Mouse (Mus musculus): ENCODE data around the gene Arhgef15. TPM values are rescaled to one million over a fixed set of nuclear protein-coding genes. Genes with fewer than 3 reads are reported as not detected.
"Not testable (repeated sequence)": the region's sequence is repeated elsewhere in the genome, so short reads cannot be mapped to it uniquely, and the experiment has no call there.

The Arhgef15 gene
- 10 to 100 TPM; 26.6 to 30.9 (median 30.1) TPM for total RNA-seq (2022)

GRCm38 (mm10) chr11:68957308-68957707, at the start of gene Arhgef15:
Gene Arhgef15, minus strand, starts transcription at chr11:68957480.
- no peak for DNase-seq (ENCODE audit: low spot score)

GRCm38 (mm10) chr11:69006575-69006974, 49.3 kb upstream of the Arhgef15 start:
- not testable (repeated sequence) for DNase-seq (ENCODE audit: low spot score)

GRCm38 (mm10) chr11:69005193-69005592, 47.9 kb upstream of the Arhgef15 start:
- no peak for DNase-seq (ENCODE audit: low spot score)

GRCm38 (mm10) chr11:69003592-69003991, 46.3 kb upstream of the Arhgef15 start:
- DNase-seq (ENCODE audit: low spot score): peak; percentile 15

GRCm38 (mm10) chr11:69002782-69003181, 45.5 kb upstream of the Arhgef15 start:
- not testable (repeated sequence) for DNase-seq (ENCODE audit: low spot score)

GRCm38 (mm10) chr11:68997080-68997479, 39.8 kb upstream of the Arhgef15 start:
- no peak for DNase-seq (ENCODE audit: low spot score)

- no peak for DNase-seq (ENCODE audit: low spot score)
Measured at GRCm38 (mm10) chr11:68994377-68994776, 37.1 kb upstream of the Arhgef15 start.

- DNase-seq (ENCODE audit: low spot score): no peak
Measured at GRCm38 (mm10) chr11:68993122-68993521, 35.8 kb upstream of the Arhgef15 start.

GRCm38 (mm10) chr11:68988341-68988740, 31.1 kb upstream of the Arhgef15 start:
- no peak for DNase-seq (ENCODE audit: low spot score)

- DNase-seq (ENCODE audit: low spot score): no peak
Measured at GRCm38 (mm10) chr11:68987365-68987882, 30.1 kb upstream of the Arhgef15 start.

- DNase-seq (ENCODE audit: low spot score): peak; percentile 73
Measured at GRCm38 (mm10) chr11:68982639-68983369, 25.5 kb upstream of the Arhgef15 start.

GRCm38 (mm10) chr11:68980919-68981318, 23.6 kb upstream of the Arhgef15 start:
- DNase-seq (ENCODE audit: low spot score): no peak

GRCm38 (mm10) chr11:68979320-68979733, 22.0 kb upstream of the Arhgef15 start:
- DNase-seq (ENCODE audit: low spot score): no peak

- DNase-seq (ENCODE audit: low spot score): no peak
Measured at GRCm38 (mm10) chr11:68975601-68976000, 18.3 kb upstream of the Arhgef15 start.

GRCm38 (mm10) chr11:68975085-68975484, 17.8 kb upstream of the Arhgef15 start, which contains the start of gene Rangrf:
Gene Rangrf, minus strand, starts transcription at chr11:68975185.
- no peak for DNase-seq (ENCODE audit: low spot score)

- DNase-seq (ENCODE audit: low spot score): no peak
Measured at GRCm38 (mm10) chr11:68974059-68974450, 16.8 kb upstream of the Arhgef15 start.

- DNase-seq (ENCODE audit: low spot score): peak; percentile 89
Measured at GRCm38 (mm10) chr11:68973250-68974058, 16.2 kb upstream of the Arhgef15 start.

- no peak for DNase-seq (ENCODE audit: low spot score)
Measured at GRCm38 (mm10) chr11:68970232-68970631, 13.0 kb upstream of the Arhgef15 start.

GRCm38 (mm10) chr11:68968752-68969151, 11.5 kb upstream of the Arhgef15 start:
- DNase-seq (ENCODE audit: low spot score): no peak

GRCm38 (mm10) chr11:68967337-68968282, 10.3 kb upstream of the Arhgef15 start, which contains the start of gene Slc25a35:
Gene Slc25a35, plus strand, starts transcription at chr11:68968131.
- peak; percentile 90 for DNase-seq (ENCODE audit: low spot score)

GRCm38 (mm10) chr11:68966554-68966953, 9.3 kb upstream of the Arhgef15 start:
- DNase-seq (ENCODE audit: low spot score): no peak
